Mouse (Mus musculus): ENCODE measurements around the gene Grm3. TPM values are rescaled to one million over a fixed set of nuclear protein-coding genes. Genes with fewer than 3 reads are reported as not detected.

Grm3 gene
- 0.03 TPM in 1 of 2 replicates, not detected in the other for polyA plus RNA-seq (2012; rRNA removed)

DNA sequence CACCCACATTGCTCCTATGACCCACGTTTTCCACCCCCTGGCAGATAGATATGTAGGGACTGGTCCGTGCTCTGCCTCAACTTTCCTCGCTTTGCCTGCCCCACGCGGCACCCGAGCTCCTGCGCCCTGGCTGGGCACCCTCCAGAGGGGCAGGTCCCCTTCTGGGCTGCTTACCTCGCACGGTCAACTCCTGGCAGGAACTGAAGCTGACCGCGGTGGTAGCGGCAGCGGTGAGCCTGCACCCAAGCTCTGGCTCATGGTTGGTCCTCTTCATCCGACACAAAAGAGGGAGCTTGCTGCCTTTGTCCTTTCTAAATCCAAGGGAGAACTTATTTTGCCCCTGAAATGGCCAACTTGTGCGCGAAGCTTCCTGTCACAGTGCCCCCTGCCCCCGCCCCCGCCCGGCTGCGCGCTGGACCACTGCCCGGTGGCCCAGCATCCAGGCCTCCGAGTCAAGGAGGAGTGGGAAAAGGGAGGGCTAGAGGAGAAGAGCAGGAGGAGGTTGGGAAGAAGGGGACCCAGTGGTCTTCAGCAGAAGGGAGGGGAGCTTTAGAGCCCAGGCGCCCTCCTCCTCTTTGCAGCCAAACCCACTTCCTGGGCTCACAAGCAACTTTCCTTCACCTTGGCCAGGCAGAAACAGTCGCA, at the start of gene Grm3:
Grm3 (minus strand) TSS at position 215 of the 645 bp plus-strand sequence.

